Mouse (Mus musculus) stomach, postnatal 0 days (tissue): ENCODE measurements around the gene Kcnj6.

Experiments
- CTCF ChIP-seq: IDR thresholded peaks from 2 replicates; pipeline ENCODE4 v1.5.1; 2016; ENCODE audit warnings: antibody characterized with exemption, low read depth, mild to moderate bottlenecking, moderate library complexity
- EP300 ChIP-seq: optimal IDR thresholded peaks from 2 replicates; pipeline ENCODE3; 2016; ENCODE audit warnings: antibody characterized with exemption

- TF ChIP-seq CTCF = no peak
- no peak for TF ChIP-seq EP300
Observed at GRCm38 (mm10) chr16:94720476-94721153, 276.9 kb downstream of the Kcnj6 start.
